Mouse (Mus musculus) heart, embryonic 14.5 days (tissue): ENCODE data around the gene Fam241b. TPM values are rescaled to one million over a fixed set of nuclear protein-coding genes. Genes with fewer than 3 reads are reported as not detected.

Experiments
- ATAC-seq: fragments of 200-750 bp; cut with Nextera tagmentation; 2 replicates; pipeline ENCODE4 v1.8.0; 2017; ENCODE audit warnings: low read depth, moderate TSS enrichment; ENCODE audit not compliant: insufficient number of reproducible peaks, insufficient read depth, low FRiP score
- H3K27ac ChIP-seq, 2 experiments: fragments of 200-500 bp in 1 of 2; fragments of 300-500 bp in 1 of 2; sonication (generic) in 1 of 2; replicated peaks in 1 of 2; 2 replicates each; pipeline ENCODE4 v1.5.1; 2012 to 2014; ENCODE audit warnings: low read depth in 2 of 2, low read length in 2 of 2, control low read depth in 1 of 2, mild to moderate bottlenecking in 1 of 2, mixed read lengths in 1 of 2; ENCODE audit not compliant: control insufficient read depth in 1 of 2, insufficient read depth in 1 of 2
- H3K27me3 ChIP-seq: fragments of 300-500 bp; sonication (generic); 2 replicates; pipeline ENCODE4 v1.6.1; 2014; ENCODE audit warnings: mild to moderate bottlenecking, low read length, control low read depth; ENCODE audit not compliant: control insufficient read depth, insufficient read depth
- H3K36me3 ChIP-seq: fragments of 300-500 bp; sonication (generic); 2 replicates; pipeline ENCODE4 v1.6.1; 2014; ENCODE audit warnings: mild to moderate bottlenecking, control low read depth, low read length, mixed read lengths; ENCODE audit not compliant: control insufficient read depth, insufficient read depth
- H3K4me1 ChIP-seq, 2 experiments: fragments of 200-500 bp in 1 of 2; fragments of 300-500 bp in 1 of 2; sonication (generic) in 1 of 2; 2 replicates each; pipeline ENCODE4 v1.6.1; 2012 to 2014; ENCODE audit warnings: low read length in 2 of 2, control low read depth in 1 of 2, mixed read lengths in 1 of 2; ENCODE audit not compliant: control insufficient read depth in 2 of 2, insufficient read depth in 2 of 2
- H3K4me2 ChIP-seq: fragments of 300-500 bp; sonication (generic); 2 replicates; pipeline ENCODE4 v1.6.1; 2014; ENCODE audit warnings: mild to moderate bottlenecking, low read length
- H3K4me3 ChIP-seq, 2 experiments: fragments of 200-500 bp in 1 of 2; fragments of 300-500 bp in 1 of 2; sonication (generic) in 1 of 2; 2 replicates each; pipeline ENCODE4 v1.5.1; 2012 to 2014; ENCODE audit warnings: low read length in 2 of 2, mild to moderate bottlenecking in 2 of 2, control low read depth in 1 of 2, low read depth in 1 of 2, moderate library complexity in 1 of 2; ENCODE audit not compliant: control insufficient read depth in 1 of 2, insufficient read depth in 1 of 2
- H3K9ac ChIP-seq: fragments of 300-500 bp; sonication (generic); 2 replicates; pipeline ENCODE4 v1.6.1; 2014; ENCODE audit warnings: mild to moderate bottlenecking, low read length
- H3K9me3 ChIP-seq: fragments of 300-500 bp; sonication (generic); 2 replicates; pipeline ENCODE4 v1.6.1; 2016; ENCODE audit warnings: low read length, control low read depth; ENCODE audit not compliant: control insufficient read depth
- WGBS: fragments of 180-500 bp; shearing (Covaris S2); extraction: QIAGEN DNeasy Blood & Tissue Kit; methylation state at CpG from one replicate; pipeline ENCODE4 v1.1.7; 2014; 5-methylcytosine and 5-hydroxymethylcytosine counted together
- polyA plus RNA-seq: library from polyadenylated mRNA; unstranded; fragments of >200 nt; fragmentation: Nextera tagmentation; extraction: Ambion mirVana; gene quantifications from 2 replicates; pipeline ENCODE4 v1.2.1, GENCODE M21; 2014

Fam241b gene
- polyA plus RNA-seq, 1 experiment from 2014 or later = 1.3 TPM

DNA sequence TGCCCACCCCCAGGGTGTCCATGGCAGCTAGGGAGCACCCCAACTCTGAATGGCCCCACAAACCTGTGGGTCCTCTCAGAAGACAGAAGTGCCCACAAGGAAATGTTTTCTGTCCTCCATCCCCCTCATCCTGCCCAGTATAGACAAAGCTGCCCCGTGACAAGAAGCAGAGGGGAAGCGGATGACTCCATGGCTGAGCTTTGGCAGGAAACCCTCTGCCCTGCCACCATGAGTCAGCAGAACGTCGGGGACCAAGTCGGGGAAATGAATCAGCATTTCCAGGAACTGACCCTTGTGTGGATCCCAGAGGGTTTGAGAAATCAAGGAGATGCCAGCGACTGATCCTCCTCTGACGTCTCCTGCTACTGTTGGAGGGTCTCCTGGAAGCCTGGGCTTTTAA, 77.5 kb downstream of the Fam241b start:
- Histone ChIP-seq H3K4me1 (0 out of 4 replicates have a peak, but pooled peaks cover 0 to 2% of the 10 kb centered on the region in 2 experiments), H3K36me3 (no peaks in the 10 kb centered on the region), H3K9ac (no peak overlapping the region), H3K27me3 (no peaks in the 10 kb centered on the region), H3K4me3 (no peak overlapping the region), H3K9me3 (no peaks in the 10 kb centered on the region), H3K4me2 (no peak overlapping the region), H3K27ac (no peak overlapping the region)
- no peak for ATAC-seq
- WGBS = 49% methylated on average over 7 of the region's 7 CpGs

DNA sequence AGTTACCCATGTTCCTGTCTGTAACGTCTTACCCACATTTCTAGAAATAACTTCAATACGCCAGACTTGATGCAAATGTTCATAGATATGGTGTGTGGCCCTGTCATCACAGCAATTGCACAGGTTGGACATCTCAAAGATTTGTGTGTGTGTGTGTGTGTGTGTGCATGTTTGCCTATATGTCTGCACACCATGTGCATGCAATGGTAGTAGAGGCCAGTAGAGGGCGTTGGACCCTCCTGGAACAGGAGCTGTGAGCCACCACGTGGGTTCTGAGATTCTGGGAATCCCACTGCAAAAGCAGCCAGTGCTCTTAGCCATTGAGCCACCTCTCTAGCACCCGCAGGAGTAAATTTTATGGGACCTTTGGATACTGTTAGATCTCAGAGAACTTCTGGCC, 80.9 kb downstream of the Fam241b start:
- Histone ChIP-seq H3K27ac (no peak overlapping the region), H3K27me3 (no peaks in the 10 kb centered on the region), H3K4me1 (peaks cover 7 to 8% of the 10 kb centered on the region in 2 experiments; a peak in 2 of 4 replicates), H3K4me3 (no peak overlapping the region), H3K9ac (no peak overlapping the region), H3K36me3 (no peaks in the 10 kb centered on the region), H3K4me2 (no peak overlapping the region), H3K9me3 (no peaks in the 10 kb centered on the region)
- 57% methylated on average over 5 of the region's 5 CpGs for WGBS
- no peak for ATAC-seq

DNA sequence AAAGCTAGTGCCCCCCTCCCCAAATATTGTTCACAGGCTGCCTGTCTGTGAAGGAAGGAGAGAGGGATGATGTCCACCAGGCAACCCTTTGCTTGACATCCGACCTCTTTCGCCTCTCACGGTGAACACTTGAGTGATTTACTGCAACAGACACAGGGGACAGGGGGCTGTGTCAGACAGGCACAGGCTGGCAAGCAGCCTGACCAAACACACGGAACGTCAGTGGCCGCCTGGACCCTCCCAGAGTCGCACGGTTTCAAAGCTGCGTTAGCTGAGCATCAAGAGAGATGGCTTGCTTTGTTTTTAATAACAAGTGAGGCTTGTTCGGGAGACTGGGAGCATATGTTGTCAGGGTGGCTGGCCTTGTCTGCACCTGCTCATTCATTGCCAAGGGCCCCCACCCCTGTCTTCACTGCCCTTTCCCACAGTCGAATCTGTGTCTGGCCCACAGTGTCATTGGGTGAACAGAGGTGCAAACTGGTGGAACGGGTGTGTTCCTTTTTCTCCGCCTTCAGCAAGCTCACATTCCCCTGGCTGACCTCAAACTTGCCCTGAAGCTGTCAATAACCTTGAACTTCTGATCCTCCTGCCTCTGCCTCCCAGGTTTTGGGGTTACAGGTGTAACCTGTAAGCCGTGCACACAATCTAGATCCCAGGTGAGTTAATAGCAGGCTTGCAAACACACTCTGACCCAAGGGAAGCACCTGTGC, 82.6 kb downstream of the Fam241b start:
- Histone ChIP-seq H3K4me2 (no peak overlapping the region), H3K27me3 (no peaks in the 10 kb centered on the region), H3K4me1 (peaks cover 7 to 8% of the 10 kb centered on the region in 2 experiments; a peak in 2 of 4 replicates), H3K36me3 (no peaks in the 10 kb centered on the region), H3K9me3 (no peaks in the 10 kb centered on the region), H3K4me3 (no peak overlapping the region), H3K9ac (0 out of 2 replicates have a peak overlapping the region, but pooled peaks have one; percentile 21), H3K27ac (peak overlapping the region; percentile 20 to 61; a peak in 2 of 4 replicates)
- peak; percentile 6; the same call in 1 of the 2 replicates for ATAC-seq
- WGBS = 55% methylated on average over 14 of the region's 14 CpGs

GRCm38 (mm10) chr10:62060224-62060913, 83.4 kb downstream of the Fam241b start:
- Histone ChIP-seq H3K4me1 (peaks cover 7 to 8% of the 10 kb centered on the region in 2 experiments; a peak in 2 of 4 replicates), H3K27me3 (no peaks in the 10 kb centered on the region), H3K4me3 (no peak overlapping the region), H3K9ac (0 out of 2 replicates have a peak overlapping the region, but pooled peaks have one; percentile 21), H3K27ac (peak overlapping the region; percentile 42 to 61; a peak in 3 of 4 replicates), H3K36me3 (no peaks in the 10 kb centered on the region), H3K4me2 (no peak overlapping the region), H3K9me3 (no peaks in the 10 kb centered on the region)
- peak; percentile 24; the same call in 1 of the 2 replicates for ATAC-seq
- 58% methylated on average over 16 of the region's 16 CpGs for WGBS

- peaks cover 7 to 8% of the 10 kb centered on the region in 2 experiments; a peak in 2 of 4 replicates for H3K4me1 ChIP-seq
- H3K4me3 ChIP-seq = no peak overlapping the region
- H3K27ac ChIP-seq = no peak overlapping the region
- no peak overlapping the region for H3K4me2 ChIP-seq
- H3K36me3 ChIP-seq = no peaks in the 10 kb centered on the region
- no peak overlapping the region for H3K9ac ChIP-seq
- H3K9me3 ChIP-seq = no peaks in the 10 kb centered on the region
- H3K27me3 ChIP-seq = no peaks in the 10 kb centered on the region
- no peak for ATAC-seq
- WGBS = 63% methylated on average over 13 of the region's 13 CpGs
Measured at GRCm38 (mm10) chr10:62058508-62059375, 85.0 kb downstream of the Fam241b start.

Other genes with a start within 250 kb of the Fam241b start
- 6.3 and 9.5 TPM in 2 replicates for gene Col13a1, start 164.8 kb downstream of the Fam241b start, polyA plus RNA-seq
- gene Neurog3, start 10.8 kb downstream of the Fam241b start, polyA plus RNA-seq = not detected in 2 replicates
- 4.8 and 5.1 TPM in 2 replicates for gene Tspan15, start 87.3 kb upstream of the Fam241b start, polyA plus RNA-seq
- gene Tacr2, start 108.5 kb upstream of the Fam241b start, polyA plus RNA-seq = not detected in 2 replicates
- gene Hk1, start 236.0 kb upstream of the Fam241b start, polyA plus RNA-seq = 112 and 132 TPM in 2 replicates